Mouse (Mus musculus) retina, postnatal 1 day (tissue): ENCODE measurements around the gene Mctp2.
A peak's percentile ranks its signal among the peaks of the same experiment; 100 is the strongest.
"Not testable (repeated sequence)": the region's sequence is repeated elsewhere in the genome, so short reads cannot be mapped to it uniquely, and the experiment has no call there.

ENCODE experiments used
- DNase-seq: peaks from one replicate; pipeline ENCODE4 v3.0.0-alpha.2; 2012

The Mctp2 gene

DNA sequence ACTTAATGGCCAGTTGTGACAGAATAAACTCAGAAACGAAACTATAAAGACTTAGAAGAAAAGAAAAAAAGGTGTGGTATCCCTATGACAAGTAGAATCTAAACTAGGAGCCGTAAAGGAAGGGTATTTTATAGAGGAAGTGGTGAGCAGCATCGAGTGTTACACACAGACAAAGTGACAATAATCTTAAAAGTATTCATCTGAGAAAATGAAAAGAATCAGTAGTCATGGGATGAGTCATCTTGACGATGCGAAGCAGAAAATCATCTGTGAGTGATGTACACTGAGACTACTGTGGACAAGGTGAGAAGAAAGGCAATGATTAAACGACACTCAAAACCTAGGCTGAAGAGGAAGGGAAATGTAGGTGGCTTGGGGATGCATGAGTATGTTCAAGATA lies 36.4 kb downstream of the Mctp2 start:
- no peak for DNase-seq

- DNase-seq: no peak
These were observed 45.4 kb downstream of the Mctp2 start for GRCm38 (mm10) chr7:72260766-72261655.

GRCm38 (mm10) chr7:72259045-72259444 lies 47.4 kb downstream of the Mctp2 start:
- DNase-seq: no peak

- not testable (repeated sequence) for DNase-seq
These were observed 56.1 kb downstream of the Mctp2 start for GRCm38 (mm10) chr7:72250326-72250725.

DNA sequence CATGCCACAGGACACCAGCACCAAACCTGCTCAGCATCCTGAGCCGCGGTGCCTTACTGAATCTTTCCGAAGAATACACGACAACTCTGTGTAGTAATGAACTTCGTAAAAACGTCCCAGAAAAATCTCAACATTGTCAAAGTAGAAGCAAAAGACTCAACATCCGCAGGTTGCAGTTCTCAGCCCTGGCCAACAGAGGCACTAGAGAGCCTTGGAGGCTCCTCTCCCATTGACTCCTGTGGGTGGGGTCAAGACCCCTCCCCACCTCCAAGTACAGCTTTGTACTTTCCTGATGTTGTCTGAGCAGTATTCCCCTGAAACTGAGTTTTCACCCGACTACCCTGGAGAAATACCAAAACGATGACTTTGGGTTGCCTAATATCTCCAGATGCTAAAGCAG lies 65.1 kb downstream of the Mctp2 start:
- no peak for DNase-seq

DNA sequence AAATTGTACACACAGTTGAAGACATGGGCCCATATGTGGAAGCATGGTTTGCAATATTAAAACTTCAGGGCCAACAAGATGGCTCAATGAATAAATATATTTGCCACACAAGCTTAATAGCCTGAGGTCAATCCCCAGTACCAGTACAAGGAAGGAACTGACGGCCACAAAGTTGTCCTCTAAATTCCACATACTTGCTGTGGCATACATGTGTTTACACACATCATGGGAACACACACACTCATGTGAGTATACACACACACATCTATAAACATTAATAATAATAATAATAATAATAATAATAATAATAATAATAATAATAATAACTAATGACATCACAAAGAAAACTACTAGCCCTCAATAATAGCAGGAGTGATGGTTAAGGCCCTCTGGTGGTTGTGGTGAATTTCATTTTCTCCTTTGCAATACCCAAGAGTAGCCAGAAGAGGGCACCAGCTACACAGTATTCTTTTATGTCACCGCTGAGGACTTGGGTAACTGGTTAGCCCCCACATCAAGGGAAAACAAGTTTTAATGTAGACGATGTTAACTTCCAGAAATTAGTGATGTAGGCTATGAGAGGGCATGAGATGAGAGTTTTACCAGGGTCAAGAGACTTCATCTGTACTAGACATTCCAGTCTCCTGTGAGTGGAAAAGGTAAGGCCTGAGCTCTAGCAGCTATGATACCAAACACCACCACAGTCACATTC lies 66.5 kb downstream of the Mctp2 start:
- peak; percentile 72 for DNase-seq

DNA sequence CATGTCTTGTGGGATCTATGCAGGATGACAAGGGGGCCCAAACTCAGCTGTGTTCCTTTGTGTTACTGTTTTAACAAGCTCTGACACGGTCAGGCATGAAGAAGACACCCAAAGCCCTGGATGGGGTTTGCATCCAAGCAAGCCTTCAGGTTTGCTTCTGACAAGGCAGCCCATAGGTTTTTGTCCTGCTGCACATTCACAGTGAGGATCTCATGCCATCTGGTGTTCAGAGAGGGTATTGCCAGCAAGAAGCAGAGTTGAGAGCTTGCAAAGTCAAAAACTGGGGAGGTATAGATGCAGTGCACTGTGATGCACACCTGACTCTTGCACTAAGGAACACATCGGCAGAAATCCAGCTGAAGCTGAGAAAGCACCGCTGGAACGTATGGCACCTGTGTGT lies 67.8 kb downstream of the Mctp2 start:
- DNase-seq: peak; percentile 78

GRCm38 (mm10) chr7:72234433-72234998 lies 71.9 kb downstream of the Mctp2 start:
- no peak for DNase-seq

DNA sequence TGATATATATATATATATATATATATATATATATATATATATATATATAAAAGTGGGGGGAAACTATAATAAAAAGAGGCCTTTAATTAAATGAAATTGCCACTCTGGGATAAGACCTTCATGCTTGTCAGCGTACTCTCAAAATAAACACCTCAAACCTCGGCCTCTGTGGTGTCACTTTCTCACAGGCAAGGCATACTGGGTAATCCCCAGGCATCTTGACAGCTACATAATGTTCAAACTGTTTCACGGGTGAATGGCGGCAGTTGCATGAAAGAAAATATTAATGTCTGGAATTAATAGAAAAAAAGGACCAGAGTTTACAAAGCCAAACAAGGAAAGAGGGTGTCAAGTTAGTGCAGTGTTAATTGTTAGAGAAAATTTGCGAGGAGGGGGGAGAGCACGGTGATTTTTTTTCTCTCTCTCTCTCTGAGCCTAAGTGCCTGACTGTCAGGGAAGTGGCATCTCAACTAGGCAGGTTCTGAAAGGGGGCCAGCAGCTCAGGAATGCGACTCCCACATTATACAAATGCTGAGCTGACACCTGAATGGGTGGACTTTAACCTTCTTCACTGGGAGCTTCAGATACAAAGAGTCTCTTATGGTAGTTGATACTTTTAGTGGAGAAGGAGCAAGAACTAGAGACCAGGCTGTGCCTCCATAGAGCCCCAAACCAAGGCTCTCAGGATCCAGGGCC lies 75.1 kb downstream of the Mctp2 start:
- DNase-seq: peak; percentile 27

- DNase-seq: no peak
These were observed 76.5 kb downstream of the Mctp2 start for GRCm38 (mm10) chr7:72229925-72230324.

DNA sequence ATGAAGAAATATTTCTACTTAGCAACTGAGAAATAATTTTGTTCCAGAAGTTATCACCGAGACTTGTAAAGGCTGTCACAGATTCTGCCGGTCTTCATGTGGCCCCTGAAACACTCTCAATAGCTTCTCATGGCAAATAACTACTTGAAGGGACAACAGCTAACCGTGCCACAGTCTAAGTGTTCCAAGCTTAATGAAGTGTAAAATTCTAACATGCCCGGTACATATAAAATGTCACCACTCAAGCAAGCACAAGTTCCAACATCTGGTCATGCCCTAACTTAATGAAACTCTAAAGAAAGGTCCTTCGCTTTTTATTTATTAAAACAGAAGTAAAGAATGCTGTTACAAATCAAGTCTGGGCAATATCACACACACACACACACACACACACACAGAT lies 82.8 kb downstream of the Mctp2 start:
- no peak for DNase-seq

GRCm38 (mm10) chr7:72222532-72222931 lies 83.9 kb downstream of the Mctp2 start:
- no peak for DNase-seq

GRCm38 (mm10) chr7:72218048-72218447 lies 88.4 kb downstream of the Mctp2 start:
- no peak for DNase-seq

DNA sequence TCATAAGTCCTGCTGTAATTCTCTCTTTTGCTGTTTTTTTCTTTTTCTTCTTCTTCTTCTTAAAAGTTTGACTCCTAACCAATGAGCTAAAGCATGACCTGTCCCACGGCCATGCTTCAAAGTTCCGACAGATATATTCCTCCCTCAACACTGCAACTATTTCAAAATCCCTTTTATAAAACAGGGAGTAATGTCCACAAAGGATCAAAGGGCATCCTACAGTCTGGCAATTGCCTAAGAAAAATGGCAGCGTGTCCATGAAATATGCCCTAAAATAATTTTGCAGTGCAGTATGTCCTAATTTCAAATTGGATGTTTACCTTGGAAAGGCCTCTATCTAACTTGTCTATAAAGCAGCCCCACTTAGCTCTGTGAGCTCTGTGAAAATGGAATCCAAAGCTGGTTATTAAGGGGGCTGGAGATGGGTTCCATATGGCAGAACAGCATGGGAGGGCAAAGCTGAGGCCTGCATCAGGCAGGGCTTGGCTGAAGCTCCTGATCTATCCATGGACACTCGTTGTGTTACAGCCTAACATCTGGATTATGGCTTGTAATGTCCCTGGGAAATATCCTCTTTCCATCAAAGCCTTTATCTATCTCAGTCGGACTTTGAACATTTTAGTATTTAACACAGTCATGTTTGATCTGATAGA lies 90.7 kb downstream of the Mctp2 start:
- DNase-seq: no peak

GRCm38 (mm10) chr7:72210201-72210600 lies 96.2 kb downstream of the Mctp2 start:
- no peak for DNase-seq

GRCm38 (mm10) chr7:72209296-72209695 lies 97.1 kb downstream of the Mctp2 start:
- DNase-seq: no peak

- no peak for DNase-seq
These were observed 99.6 kb downstream of the Mctp2 start for GRCm38 (mm10) chr7:72206841-72207240.

- DNase-seq: no peak
These were observed 110.7 kb downstream of the Mctp2 start for GRCm38 (mm10) chr7:72195709-72196108.

DNA sequence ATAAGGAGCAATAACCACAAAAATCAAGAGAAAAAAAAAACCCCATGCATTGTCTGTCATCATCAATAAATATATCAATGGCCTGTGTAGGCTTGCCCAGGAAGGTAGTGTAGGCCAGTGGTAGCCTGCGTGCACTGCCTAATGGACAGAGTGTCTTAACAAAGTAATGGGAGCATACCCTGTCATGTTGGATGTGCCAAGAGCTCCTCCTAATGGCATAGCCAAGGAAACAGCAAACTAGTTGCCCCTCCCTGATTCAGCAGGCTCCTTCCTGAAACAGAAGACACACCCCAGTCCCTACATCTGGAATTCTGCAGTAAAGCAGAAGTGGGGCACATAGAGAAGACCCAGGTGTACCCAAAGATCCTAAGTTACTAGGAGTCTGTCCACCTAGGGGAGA lies 113.1 kb downstream of the Mctp2 start:
- DNase-seq: peak; percentile 1

DNA sequence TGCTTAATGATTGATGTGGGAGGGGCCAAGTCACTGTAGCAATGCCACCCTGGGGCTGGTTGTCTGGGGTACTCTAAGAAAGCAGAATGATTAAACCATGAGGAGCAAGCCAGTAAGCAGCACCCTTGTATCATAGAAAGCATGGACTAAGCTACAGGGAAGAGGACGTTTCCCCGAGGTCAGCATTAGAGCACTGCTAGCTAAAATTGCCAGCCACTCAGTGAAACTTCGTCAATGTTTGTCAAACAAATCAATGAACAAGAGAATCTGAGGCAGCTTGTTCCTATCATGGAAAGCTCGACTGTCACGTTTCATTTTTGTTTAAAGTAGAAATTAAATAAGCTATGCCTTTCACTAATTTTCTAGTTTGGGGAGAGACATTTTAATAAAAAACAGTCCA lies 124.8 kb downstream of the Mctp2 start:
- DNase-seq: no peak

- no peak for DNase-seq
These were observed 137.1 kb downstream of the Mctp2 start for GRCm38 (mm10) chr7:72169320-72169719.
